Mouse (Mus musculus) hindbrain, postnatal 0 days (tissue): ENCODE measurements around the gene Cmip. TPM values are rescaled to one million over a fixed set of nuclear protein-coding genes. Genes with fewer than 3 reads are reported as not detected.

Experiments used
- ATAC-seq: fragments of 200-750 bp; cut with Nextera tagmentation; 2 replicates; pipeline ENCODE4 v1.8.0; 2017; ENCODE audit warnings: mild to moderate bottlenecking, moderate TSS enrichment, moderate library complexity
- DNase-seq: peaks from one replicate; pipeline ENCODE4 v3.0.0-alpha.2; 2015; ENCODE audit warnings: low spot score
- H3K27ac ChIP-seq: fragments of 300-500 bp; sonication (generic); 2 replicates; pipeline ENCODE4 v1.5.1; 2014; ENCODE audit warnings: mild to moderate bottlenecking
- H3K27me3 ChIP-seq: fragments of 300-500 bp; sonication (generic); 2 replicates; pipeline ENCODE4 v1.6.1; 2014; ENCODE audit warnings: low read length, mixed read lengths; ENCODE audit not compliant: insufficient read depth
- H3K36me3 ChIP-seq: fragments of 300-500 bp; sonication (generic); 2 replicates; pipeline ENCODE4 v1.6.1; 2014; ENCODE audit warnings: low read length, mixed read lengths; ENCODE audit not compliant: insufficient read depth
- H3K4me1 ChIP-seq: fragments of 300-500 bp; sonication (generic); 2 replicates; pipeline ENCODE4 v1.6.1; 2014; ENCODE audit warnings: antibody characterized with exemption, low read length, mixed read lengths; ENCODE audit not compliant: insufficient read depth
- H3K4me2 ChIP-seq: fragments of 300-500 bp; sonication (generic); 2 replicates; pipeline ENCODE4 v1.6.1; 2014; ENCODE audit warnings: low read depth, mild to moderate bottlenecking, low read length, moderate library complexity, mixed read lengths
- H3K4me3 ChIP-seq: fragments of 300-500 bp; sonication (generic); 2 replicates; pipeline ENCODE4 v1.5.1; 2014; ENCODE audit warnings: low read length
- H3K9ac ChIP-seq: fragments of 300-500 bp; sonication (generic); replicated peaks from 2 replicates; pipeline ENCODE4 v1.6.1; 2014; ENCODE audit warnings: mild to moderate bottlenecking, low read length, moderate library complexity, mixed read lengths
- H3K9me3 ChIP-seq: fragments of 300-500 bp; sonication (generic); 2 replicates; pipeline ENCODE4 v1.6.1; 2016; ENCODE audit warnings: low read length, mixed read lengths
- CTCF ChIP-seq: IDR thresholded peaks from 2 replicates; pipeline ENCODE4 v1.5.1; 2016; ENCODE audit warnings: antibody characterized with exemption, control low read depth, low read depth
- WGBS: fragments of 180-500 bp; shearing (Covaris S2); extraction: QIAGEN DNeasy Blood & Tissue Kit; methylation state at CpG from one replicate; pipeline ENCODE4 v1.1.7; 2014; 5-methylcytosine and 5-hydroxymethylcytosine counted together
- polyA plus RNA-seq: library from polyadenylated mRNA; unstranded; fragments of >200 nt; fragmentation: Nextera tagmentation; extraction: Ambion mirVana; gene quantifications from 2 replicates; pipeline ENCODE4 v1.2.1, GENCODE M21; 2015
- total RNA-seq: library from RNA; depleted of rRNA; stranded (reverse); fragments of >200 nt; gene quantifications from 2 replicates; pipeline ENCODE4 v1.2.3, GENCODE M21; 2014

Cmip gene
- total and polyA plus RNA-seq, 2 experiments from 2014 or later = 163 to 230 TPM

DNA sequence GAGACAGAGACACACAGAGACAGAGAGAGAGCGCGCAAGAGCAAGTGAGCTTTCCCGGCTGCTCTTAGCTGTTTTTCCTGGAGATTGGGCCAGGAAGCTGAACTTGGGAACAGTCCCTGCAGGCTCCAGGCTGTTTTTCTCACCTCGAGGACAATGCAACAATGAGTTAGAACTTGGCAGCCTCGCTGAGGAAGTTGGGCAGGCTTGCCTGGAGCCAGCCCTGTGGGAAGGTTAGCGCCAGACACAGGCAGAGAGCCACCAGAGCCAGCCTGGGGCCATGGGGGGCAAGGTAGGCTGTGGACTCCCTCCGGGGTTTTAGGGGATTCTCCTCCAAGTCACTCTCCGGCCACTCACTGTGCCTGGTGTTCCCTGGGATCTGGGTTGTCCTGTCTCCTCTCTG lies 123.9 kb downstream of the Cmip start:
- H3K27me3 ChIP-seq = no peaks in the 10 kb centered on the region
- H3K36me3 ChIP-seq = no peaks in the 10 kb centered on the region
- no peak overlapping the region for H3K4me2 ChIP-seq
- ATAC-seq = peak; percentile 40; the same call in 1 of the 2 replicates
- TF ChIP-seq CTCF = no peak
- peak overlapping the region; percentile 22; the same call in 1 of the 2 replicates for H3K27ac ChIP-seq
- no peaks in the 10 kb centered on the region for H3K9me3 ChIP-seq
- peaks cover 12% of the 10 kb centered on the region; the same call in 1 of the 2 replicates for H3K4me1 ChIP-seq
- H3K9ac ChIP-seq = no peak overlapping the region
- H3K4me3 ChIP-seq = no peak overlapping the region
- WGBS = 40% methylated on average over 8 of the region's 8 CpGs
- peak; percentile 64 for DNase-seq

- Histone ChIP-seq H3K9ac (no peak overlapping the region), H3K4me3 (no peak overlapping the region), H3K36me3 (no peaks in the 10 kb centered on the region), H3K27ac (no peak overlapping the region), H3K4me1 (0 out of 2 replicates have a peak, but pooled peaks cover 3% of the 10 kb centered on the region), H3K27me3 (no peaks in the 10 kb centered on the region), H3K9me3 (no peaks in the 10 kb centered on the region), H3K4me2 (no peak overlapping the region)
- ATAC-seq (no peak), DNase-seq (no peak)
- TF ChIP-seq CTCF = peak; percentile 50
- whole genome bisulfite sequencing = 76% methylated on average over 2 of the region's 2 CpGs
Measured at GRCm38 (mm10) chr8:117386142-117386541, 129.3 kb downstream of the Cmip start.

- 63% methylated on average over 10 of the region's 10 CpGs for WGBS
- no peak overlapping the region for H3K9ac ChIP-seq
- H3K4me3 ChIP-seq = no peak overlapping the region
- no peak overlapping the region for H3K4me2 ChIP-seq
- no peak for ATAC-seq
- no peaks in the 10 kb centered on the region for H3K36me3 ChIP-seq
- no peak for DNase-seq
- no peak overlapping the region for H3K27ac ChIP-seq
- H3K4me1 ChIP-seq = no peaks in the 10 kb centered on the region
- no peak for TF ChIP-seq CTCF
- no peaks in the 10 kb centered on the region for H3K9me3 ChIP-seq
- H3K27me3 ChIP-seq = no peaks in the 10 kb centered on the region
Measured at GRCm38 (mm10) chr8:117387642-117388041, 130.8 kb downstream of the Cmip start.

GRCm38 (mm10) chr8:117388370-117388769 lies 131.5 kb downstream of the Cmip start:
- no peaks in the 10 kb centered on the region for H3K27me3 ChIP-seq
- H3K9me3 ChIP-seq = no peaks in the 10 kb centered on the region
- no peak overlapping the region for H3K9ac ChIP-seq
- TF ChIP-seq CTCF = no peak
- H3K4me3 ChIP-seq = no peak overlapping the region
- no peaks in the 10 kb centered on the region for H3K4me1 ChIP-seq
- H3K27ac ChIP-seq = peak overlapping the region; percentile 15; the same call in 1 of the 2 replicates
- H3K4me2 ChIP-seq = no peak overlapping the region
- DNase-seq (peak; percentile 29), ATAC-seq (peak; percentile 42; the same call in 1 of the 2 replicates)
- WGBS = 58% methylated on average over 8 of the region's 8 CpGs
- H3K36me3 ChIP-seq = no peaks in the 10 kb centered on the region

- no peak overlapping the region for H3K4me2 ChIP-seq
- no peak overlapping the region for H3K4me3 ChIP-seq
- no peak for DNase-seq
- H3K4me1 ChIP-seq = peaks cover under 1% of the 10 kb centered on the region; the same call in 1 of the 2 replicates
- no peak for TF ChIP-seq CTCF
- no peak for ATAC-seq
- no peak overlapping the region for H3K27ac ChIP-seq
- 51% methylated on average over 6 of the region's 6 CpGs for WGBS
- H3K9me3 ChIP-seq = no peaks in the 10 kb centered on the region
- no peaks in the 10 kb centered on the region for H3K27me3 ChIP-seq
- H3K9ac ChIP-seq = no peak overlapping the region
- H3K36me3 ChIP-seq = no peaks in the 10 kb centered on the region
Measured at GRCm38 (mm10) chr8:117393853-117394252, 137.0 kb downstream of the Cmip start.

DNA sequence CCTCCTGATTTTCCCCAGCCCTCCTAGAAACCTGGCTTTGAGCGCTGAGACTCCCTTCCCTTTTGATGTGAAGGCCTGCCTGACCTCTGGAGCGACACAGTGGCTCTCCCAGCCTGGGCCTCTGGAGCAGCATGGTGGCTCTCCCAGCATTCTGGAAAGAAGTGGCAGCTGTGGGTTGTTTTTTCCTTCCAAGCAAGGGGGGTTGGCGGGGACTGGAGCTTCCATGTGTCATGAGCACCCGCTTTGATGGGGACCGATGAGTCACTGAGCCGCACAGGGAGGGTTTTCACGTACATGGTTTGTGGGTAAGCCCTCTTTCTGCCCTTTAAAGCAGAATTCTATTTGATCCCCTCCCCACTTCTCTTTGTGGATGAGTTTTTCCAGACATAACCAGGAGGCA lies 138.2 kb downstream of the Cmip start:
- TF ChIP-seq CTCF = no peak
- no peak overlapping the region; the same call in 1 of the 2 replicates for H3K27ac ChIP-seq
- DNase-seq (peak; percentile 43), ATAC-seq (no peak)
- no peak overlapping the region for H3K4me3 ChIP-seq
- peaks cover 6% of the 10 kb centered on the region; the same call in 1 of the 2 replicates for H3K4me1 ChIP-seq
- no peaks in the 10 kb centered on the region for H3K9me3 ChIP-seq
- 67% methylated on average over 7 of the region's 7 CpGs for WGBS
- H3K36me3 ChIP-seq = no peaks in the 10 kb centered on the region
- no peak overlapping the region for H3K4me2 ChIP-seq
- H3K27me3 ChIP-seq = no peaks in the 10 kb centered on the region
- H3K9ac ChIP-seq = no peak overlapping the region

DNA sequence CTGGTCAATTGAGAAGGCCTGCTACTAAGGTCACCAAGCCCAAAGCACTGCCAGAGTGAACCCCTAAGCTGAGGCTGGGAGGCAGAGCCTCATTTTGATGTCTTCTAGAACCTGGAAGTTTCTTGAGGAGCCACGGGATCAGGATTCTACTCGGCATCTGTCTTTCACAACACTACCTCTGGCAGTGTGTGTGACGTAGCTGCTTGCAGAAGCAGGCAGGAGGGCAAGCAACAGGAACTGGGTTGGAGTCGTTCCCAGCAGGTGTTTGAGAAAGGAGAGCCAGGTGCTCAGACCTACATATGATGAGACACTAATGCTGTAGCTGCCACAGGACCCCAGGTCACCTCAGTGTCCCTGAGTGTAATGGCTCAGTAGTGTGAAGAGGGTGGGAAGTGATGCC lies 140.0 kb downstream of the Cmip start:
- no peak overlapping the region for H3K27ac ChIP-seq
- H3K4me2 ChIP-seq = no peak overlapping the region
- peaks cover 6% of the 10 kb centered on the region; the same call in 1 of the 2 replicates for H3K4me1 ChIP-seq
- TF ChIP-seq CTCF = no peak
- H3K9ac ChIP-seq = no peak overlapping the region
- no peak overlapping the region for H3K4me3 ChIP-seq
- no peaks in the 10 kb centered on the region for H3K27me3 ChIP-seq
- ATAC-seq = no peak
- H3K36me3 ChIP-seq = no peaks in the 10 kb centered on the region
- no peaks in the 10 kb centered on the region for H3K9me3 ChIP-seq
- no peak for DNase-seq
- WGBS = 98% methylated on average over 4 of the region's 4 CpGs
